Comparison of ENCODE assay signal across 8 mouse cellular contexts in the genomic region with DNA sequence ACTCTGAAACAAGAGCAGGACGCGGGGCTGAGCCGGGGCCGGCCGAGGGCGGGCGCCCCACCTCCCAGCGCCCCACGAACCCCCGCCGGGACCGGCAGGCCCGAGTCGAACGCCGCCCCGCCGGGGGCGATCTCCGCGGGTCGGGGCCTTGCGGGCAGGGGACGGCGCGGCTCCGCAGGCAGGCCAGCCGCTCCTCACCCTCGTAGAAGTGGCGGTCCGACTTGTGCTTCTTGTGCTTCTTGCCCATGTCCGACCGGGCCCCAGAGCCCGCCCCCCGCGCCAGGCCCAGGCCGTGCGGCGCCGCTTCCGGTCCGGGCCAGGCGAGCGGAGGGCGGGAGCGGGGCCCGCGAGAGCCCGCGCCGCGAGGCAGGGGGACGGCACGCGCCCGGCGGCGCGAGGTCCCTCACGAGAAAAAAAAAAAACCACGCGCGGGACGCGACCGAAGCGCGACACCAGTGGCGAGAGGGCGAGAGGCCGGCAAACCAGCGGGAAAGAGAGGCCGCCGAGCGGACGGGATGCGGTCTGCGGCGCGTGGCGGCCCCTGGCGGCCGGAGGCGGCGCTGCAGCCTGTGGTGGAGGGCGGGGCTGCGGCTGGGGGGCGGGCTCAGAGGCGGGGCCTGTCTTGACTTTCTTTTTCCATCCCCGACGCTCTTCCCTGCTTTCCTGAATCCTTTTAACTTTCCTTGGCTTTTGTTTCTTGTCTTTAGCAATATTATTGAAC. TPM values are rescaled to one million over a fixed set of nuclear protein-coding genes. Genes with fewer than 3 reads are reported as not detected.
DNase-seq lines count a peak whose midpoint lies in the region; ATAC-seq lines count a peak whose summit lies in the region.

A gene (minus strand): TSS at position 487 of the 721 bp plus-strand sequence.

- peaks cover 13% of the 10 kb centered on the region for H3K4me1 ChIP-seq in hindbrain, embryonic 12.5 days

- peak within 1 kb of the TSS; percentile 96 for H3K4me2 ChIP-seq in hindbrain, embryonic 12.5 days (replicated peaks)

- H3K9me3 ChIP-seq in hindbrain, embryonic 12.5 days (replicated peaks) = no peaks in the 10 kb centered on the region

- DNase-seq in NIH3T3 (ENCODE audit: low read depth) = peak; percentile 89
- DNase-seq in cerebellum, postnatal 10 days = peak; percentile 95 to 96
- DNase-seq in frontal cortex, postnatal 14 days (ENCODE audit: low spot score in 2 of 2) = peak; percentile 49 to 78
- peak; percentile 86 to 88 for DNase-seq in layer of hippocampus, postnatal 14 days (ENCODE audit: low spot score in 2 of 2)
- peak; percentile 90 for DNase-seq in lung, postnatal 14 days
- DNase-seq in ovary, postnatal 36 days (ENCODE audit: low spot score) = peak; percentile 90
- DNase-seq in thymus, postnatal 14 days = peak; percentile 88

- H3K4me3 ChIP-seq in hindbrain, embryonic 12.5 days = peak within 1 kb of the TSS; percentile 98

- WGBS in hindbrain, embryonic 12.5 days = under 1% methylated on average over 85 of the region's 91 CpGs

- H3K27ac ChIP-seq in hindbrain, embryonic 12.5 days = peak within 1 kb of the TSS; percentile 87

- ATAC-seq in hindbrain, embryonic 12.5 days (ENCODE audit: low FRiP score) = peak; percentile 88

- H3K36me3 ChIP-seq in hindbrain, embryonic 12.5 days = peaks cover 25% of the 10 kb centered on the region

- H3K27me3 ChIP-seq in hindbrain, embryonic 12.5 days = no peaks in the 10 kb centered on the region

- H3K9ac ChIP-seq in hindbrain, embryonic 12.5 days = peak within 1 kb of the TSS; percentile 98

RNA-seq across cellular contexts. Expression of the gene that starts here (rescaled TPM):
- 92.0 and 99.1 TPM in 2 replicates for polyA plus RNA-seq in hindbrain, embryonic 12.5 days (2016; fragmentation: Nextera tagmentation; extraction: Ambion mirVana)
- 10 to 100 TPM; 63.9 to 66.8 TPM for total RNA-seq in layer of hippocampus, postnatal 14 days (2021)

Comparison
In these comparisons a context has a peak if more than half of its experiments do, and no peak if none do; other contexts are left out.
1. Peak in every context shown above with its lines: DNase-seq, ATAC-seq, H3K4me3 ChIP-seq and H3K27ac ChIP-seq.